Mouse (Mus musculus): ENCODE data around the gene Flcn. TPM values are rescaled to one million over a fixed set of nuclear protein-coding genes. Genes with fewer than 3 reads are reported as not detected.

Flcn gene
- polyA plus RNA-seq (2015; fragmentation: Nextera tagmentation; extraction: Ambion mirVana), result 15.3 and 19.3 TPM in 2 replicates

DNA sequence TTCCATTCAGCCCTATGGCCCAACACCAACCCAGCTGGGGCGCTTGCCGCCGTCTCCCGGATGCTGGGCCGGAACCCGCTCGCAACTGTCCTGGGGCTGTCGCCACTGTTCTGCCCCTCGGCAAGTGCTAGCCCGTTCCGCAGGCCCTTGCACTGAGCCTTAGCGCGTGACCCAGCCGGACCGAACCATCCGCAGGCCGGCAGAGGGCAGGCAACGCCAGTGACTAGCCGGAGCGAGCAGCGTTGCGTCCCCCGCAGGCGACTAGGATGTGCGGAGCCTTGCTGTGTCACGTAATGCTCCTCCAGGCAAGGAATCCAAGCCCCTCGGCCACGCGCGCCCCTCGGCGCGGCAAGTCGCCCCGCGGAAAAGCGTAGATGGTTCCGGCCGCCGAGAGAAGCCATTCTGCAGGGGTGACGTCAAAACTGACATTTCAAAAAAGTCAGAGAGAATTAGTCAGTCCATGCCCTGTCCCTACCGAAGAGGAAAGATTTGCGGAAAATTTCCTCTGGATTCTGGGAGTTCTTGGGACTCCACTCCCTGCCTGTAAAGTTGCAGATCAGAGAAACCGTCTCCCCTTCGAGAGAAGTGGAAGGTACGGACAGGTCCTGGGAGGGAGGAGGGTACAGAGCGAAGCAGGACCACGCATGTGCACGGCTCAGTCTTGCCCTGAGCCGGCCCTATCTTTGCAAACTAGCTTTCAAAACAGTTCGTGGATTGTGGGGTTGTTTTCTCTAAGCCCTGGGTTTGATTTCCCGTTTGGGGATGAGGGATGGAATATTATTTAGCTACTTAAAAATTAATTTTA, at the start of gene Flcn:
TSS of gene Flcn (minus strand) at position 347 of the 805 bp plus-strand sequence.
- H3K4me1 ChIP-seq (ENCODE audit: control insufficient read depth, low read depth, low read length), result peaks cover 10% of the 10 kb centered on the region
- peak; percentile 92 for ATAC-seq (ENCODE audit: low read depth)
- peak within 1 kb of the TSS; percentile 72 for H3K4me3 ChIP-seq (ENCODE audit: low read depth, low read length)
- peak within 1 kb of the TSS; percentile 88 for H3K9ac ChIP-seq (ENCODE audit: low read depth, low read length)
- WGBS (ENCODE audit: insufficient replicate concordance), result under 1% methylated on average over 52 of the region's 52 CpGs
- H3K27ac ChIP-seq (ENCODE audit: low read length), result peak within 1 kb of the TSS; percentile 88
- peak within 1 kb of the TSS; percentile 93 for H3K4me2 ChIP-seq (ENCODE audit: low read depth, low read length)
- H3K27me3 ChIP-seq (ENCODE audit: control insufficient read depth, insufficient read depth, low read depth, low read length), result no peaks in the 10 kb centered on the region
- no peaks in the 10 kb centered on the region for H3K9me3 ChIP-seq (replicated peaks; ENCODE audit: control insufficient read depth, low read length)
- peaks cover 3% of the 10 kb centered on the region; the same call in 1 of the 2 replicates for H3K36me3 ChIP-seq (ENCODE audit: control insufficient read depth, insufficient read depth)

DNA sequence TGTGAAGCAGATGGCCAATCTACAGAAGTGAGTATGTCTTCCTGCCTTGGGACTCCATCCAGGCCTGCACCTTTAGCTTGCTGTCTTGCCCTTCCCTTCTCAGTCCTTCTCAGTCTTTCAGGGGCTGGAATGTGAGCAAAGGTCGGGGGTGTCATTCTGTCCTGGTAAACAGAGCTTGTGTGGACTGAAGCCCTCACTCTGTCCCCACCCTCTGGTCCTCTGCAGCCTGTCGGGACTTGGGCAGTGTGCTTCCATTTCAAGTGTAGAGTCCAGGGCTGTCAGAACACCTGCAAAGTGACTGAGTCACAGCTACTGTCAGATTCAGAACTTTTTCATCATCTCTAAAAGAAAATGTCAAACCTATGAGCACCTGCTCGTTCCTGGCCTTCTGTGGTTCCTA, 43.0 kb upstream of the Flcn start:
- H3K27me3 ChIP-seq (ENCODE audit: control insufficient read depth, insufficient read depth, low read depth, low read length), result no peaks in the 10 kb centered on the region
- H3K4me1 ChIP-seq (ENCODE audit: control insufficient read depth, low read depth, low read length), result peaks cover 6% of the 10 kb centered on the region; the same call in 1 of the 2 replicates
- no peak overlapping the region for H3K4me3 ChIP-seq (ENCODE audit: low read depth, low read length)
- H3K36me3 ChIP-seq (ENCODE audit: control insufficient read depth, insufficient read depth), result no peaks in the 10 kb centered on the region
- H3K4me2 ChIP-seq (ENCODE audit: low read depth, low read length), result no peak overlapping the region
- no peaks in the 10 kb centered on the region for H3K9me3 ChIP-seq (replicated peaks; ENCODE audit: control insufficient read depth, low read length)
- peak; percentile 64 for ATAC-seq (ENCODE audit: low read depth)
- H3K27ac ChIP-seq (ENCODE audit: low read length), result no peak overlapping the region
- 0 out of 2 replicates have a peak overlapping the region, but pooled peaks have one; percentile 0 for H3K9ac ChIP-seq (ENCODE audit: low read depth, low read length)
- 56% methylated on average over 3 of the region's 3 CpGs for WGBS (ENCODE audit: insufficient replicate concordance)

DNA sequence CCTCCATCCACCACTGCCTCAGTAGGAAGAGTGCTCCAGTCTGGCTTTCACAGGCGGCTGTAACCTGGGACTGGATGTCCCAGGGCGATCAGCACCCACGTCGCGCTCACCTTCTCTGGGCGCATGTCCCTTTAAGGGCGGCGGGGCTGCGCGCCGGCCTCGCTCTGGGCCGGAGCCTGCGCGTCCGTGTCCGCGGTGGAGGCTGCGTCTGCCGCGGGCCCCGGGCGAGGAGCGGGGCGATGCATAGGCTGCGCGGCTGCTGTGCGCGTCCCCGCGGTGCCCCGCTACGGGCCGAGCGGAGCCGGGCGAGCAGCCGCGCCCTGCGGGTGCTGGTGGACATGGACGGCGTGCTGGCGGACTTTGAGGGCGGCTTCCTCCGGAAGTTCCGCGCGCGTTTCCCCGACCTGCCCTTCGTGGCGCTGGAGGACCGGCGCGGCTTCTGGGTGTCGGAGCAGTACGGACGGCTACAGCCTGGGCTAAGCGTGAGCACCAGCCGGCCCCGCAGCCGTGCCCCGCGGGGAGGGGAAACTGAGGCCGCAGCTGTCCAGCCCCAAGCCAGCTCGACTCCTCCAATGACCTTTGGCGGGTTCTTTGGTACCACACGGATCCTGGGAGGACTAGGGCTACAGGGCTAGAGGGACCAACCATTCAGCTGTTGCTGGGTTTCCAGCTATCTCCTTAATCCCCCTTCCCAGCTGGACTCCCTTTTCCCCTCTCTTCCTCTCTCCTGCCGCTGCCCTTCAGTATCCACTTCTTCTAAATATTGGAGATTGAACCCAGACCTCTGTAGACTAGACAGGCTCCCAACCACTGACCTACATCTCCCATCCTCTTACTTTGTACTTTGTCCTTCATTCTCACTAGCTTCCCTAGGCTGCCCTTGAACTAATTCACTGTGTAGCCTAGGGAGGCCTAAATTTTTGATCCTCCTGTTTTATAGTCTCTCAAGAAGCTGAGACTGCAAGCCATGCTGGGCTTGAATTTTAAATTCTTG, 38.4 kb upstream of the Flcn start:
- ATAC-seq (ENCODE audit: low read depth), result peak; percentile 76
- H3K9me3 ChIP-seq (replicated peaks; ENCODE audit: control insufficient read depth, low read length), result no peaks in the 10 kb centered on the region
- under 1% methylated on average over 69 of the region's 69 CpGs for WGBS (ENCODE audit: insufficient replicate concordance)

DNA sequence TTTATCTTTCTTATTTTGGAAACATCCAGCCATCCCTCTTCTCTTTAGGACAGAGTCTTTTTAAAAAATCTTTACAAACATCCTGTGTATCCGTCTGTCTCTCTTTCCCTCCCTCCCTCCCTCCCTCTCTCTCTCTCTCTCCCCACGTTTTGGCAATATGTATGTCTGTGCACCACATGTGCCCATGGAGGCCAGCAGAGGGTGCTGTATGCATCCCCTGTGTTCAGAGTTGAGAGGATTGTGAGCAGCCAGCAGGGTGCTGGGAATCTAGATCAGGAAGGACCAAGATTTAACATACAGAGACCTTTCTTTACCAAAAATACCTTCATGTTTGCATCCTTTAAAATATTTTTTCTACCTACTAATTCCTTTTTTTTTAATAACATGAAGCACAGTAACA, 37.3 kb upstream of the Flcn start:
- Histone ChIP-seq H3K9me3 (replicated peaks; ENCODE audit: control insufficient read depth, low read length) (no peaks in the 10 kb centered on the region), H3K36me3 (ENCODE audit: control insufficient read depth, insufficient read depth) (no peaks in the 10 kb centered on the region), H3K4me3 (ENCODE audit: low read depth, low read length) (no peak overlapping the region), H3K9ac (ENCODE audit: low read depth, low read length) (no peak overlapping the region), H3K4me2 (ENCODE audit: low read depth, low read length) (no peak overlapping the region; the same call in 1 of the 2 replicates), H3K27ac (ENCODE audit: low read length) (no peak overlapping the region), H3K4me1 (ENCODE audit: control insufficient read depth, low read depth, low read length) (peaks cover 6% of the 10 kb centered on the region; the same call in 1 of the 2 replicates), H3K27me3 (ENCODE audit: control insufficient read depth, insufficient read depth, low read depth, low read length) (no peaks in the 10 kb centered on the region)
- 10% methylated on average over 2 of the region's 2 CpGs for WGBS (ENCODE audit: insufficient replicate concordance)
- ATAC-seq (ENCODE audit: low read depth), result no peak

More for the DNA sequence above, 38.4 kb upstream of the Flcn start:
- no peaks in the 10 kb centered on the region for H3K27me3 ChIP-seq (ENCODE audit: control insufficient read depth, insufficient read depth, low read depth, low read length)
- peaks cover 6% of the 10 kb centered on the region; the same call in 1 of the 2 replicates for H3K4me1 ChIP-seq (ENCODE audit: control insufficient read depth, low read depth, low read length)
- peak overlapping the region; percentile 76 for H3K27ac ChIP-seq (ENCODE audit: low read length)
- H3K9ac ChIP-seq (ENCODE audit: low read depth, low read length), result peak overlapping the region; percentile 75
- no peaks in the 10 kb centered on the region for H3K36me3 ChIP-seq (ENCODE audit: control insufficient read depth, insufficient read depth)
- H3K4me2 ChIP-seq (ENCODE audit: low read depth, low read length), result peak overlapping the region; percentile 80
- H3K4me3 ChIP-seq (ENCODE audit: low read depth, low read length), result peak overlapping the region; percentile 75

DNA sequence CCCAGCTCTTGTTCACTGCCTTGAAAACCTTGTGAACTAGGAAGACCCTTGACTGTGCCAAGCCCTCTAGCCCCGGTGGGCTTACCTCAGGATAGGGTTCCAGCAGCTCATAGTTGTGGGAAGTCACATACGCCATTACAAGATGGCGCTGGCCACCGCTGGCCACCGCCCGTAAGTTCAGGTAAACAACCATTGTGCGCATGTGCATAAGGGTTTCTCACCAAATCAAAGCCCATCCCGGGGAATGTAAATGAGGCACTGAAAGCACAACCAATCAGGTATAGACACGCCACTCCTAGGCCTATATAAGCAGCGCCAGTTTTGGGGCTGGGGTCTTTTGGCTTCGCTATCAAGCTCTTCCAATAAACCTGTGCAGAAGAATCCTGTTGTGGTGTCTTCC, 36.5 kb upstream of the Flcn start:
- H3K4me3 ChIP-seq (ENCODE audit: low read depth, low read length), result no peak overlapping the region
- 85% methylated on average over 11 of the region's 11 CpGs for WGBS (ENCODE audit: insufficient replicate concordance)
- no peaks in the 10 kb centered on the region for H3K36me3 ChIP-seq (ENCODE audit: control insufficient read depth, insufficient read depth)
- H3K4me2 ChIP-seq (ENCODE audit: low read depth, low read length), result no peak overlapping the region
- no peak for ATAC-seq (ENCODE audit: low read depth)
- no peaks in the 10 kb centered on the region for H3K27me3 ChIP-seq (ENCODE audit: control insufficient read depth, insufficient read depth, low read depth, low read length)
- H3K9me3 ChIP-seq (replicated peaks; ENCODE audit: control insufficient read depth, low read length), result no peaks in the 10 kb centered on the region
- H3K4me1 ChIP-seq (ENCODE audit: control insufficient read depth, low read depth, low read length), result peaks cover 6% of the 10 kb centered on the region; the same call in 1 of the 2 replicates
- no peak overlapping the region for H3K27ac ChIP-seq (ENCODE audit: low read length)
- H3K9ac ChIP-seq (ENCODE audit: low read depth, low read length), result no peak overlapping the region

DNA sequence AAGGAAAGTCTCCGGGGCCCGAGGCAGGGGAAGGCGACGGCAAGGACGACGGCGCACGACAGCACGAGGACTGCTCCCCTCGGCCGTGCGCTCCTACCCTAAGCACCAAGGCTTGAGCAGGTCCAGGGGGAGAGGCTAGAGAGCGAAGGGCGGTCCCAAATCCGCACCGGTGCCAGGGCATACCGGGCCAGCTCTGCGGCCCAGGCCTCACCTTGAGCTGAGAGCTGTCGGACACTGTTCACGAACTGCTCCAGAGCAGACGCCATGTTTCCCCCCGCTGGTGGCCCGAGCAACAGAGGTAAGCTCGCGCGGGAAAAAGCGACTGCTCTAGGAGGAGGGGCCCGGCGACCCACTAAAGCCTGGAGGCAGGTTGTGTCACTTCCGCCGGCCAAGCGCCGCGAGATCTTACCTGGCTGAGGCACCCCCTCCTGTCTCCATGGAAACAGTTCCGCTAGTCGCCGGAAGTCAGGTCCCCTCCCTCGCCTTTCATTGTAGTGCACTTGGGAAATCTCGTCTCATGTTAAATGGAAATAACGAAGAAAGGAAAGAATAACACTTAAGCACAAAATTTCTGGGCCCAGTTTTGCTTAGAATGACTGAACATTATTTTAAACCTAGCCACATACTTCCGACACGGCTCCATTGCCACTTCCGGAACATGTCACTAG, 29.8 kb upstream of the Flcn start, which contains the start of gene Cops3:
TSS of gene Cops3 (minus strand) at position 380 of the 668 bp plus-strand sequence.
- H3K27ac ChIP-seq (ENCODE audit: low read length), result peak within 1 kb of the TSS; percentile 95
- under 1% methylated on average over 33 of the region's 43 CpGs for whole genome bisulfite sequencing (ENCODE audit: insufficient replicate concordance)
- peaks cover 9% of the 10 kb centered on the region for H3K36me3 ChIP-seq (ENCODE audit: control insufficient read depth, insufficient read depth)
- H3K4me2 ChIP-seq (ENCODE audit: low read depth, low read length), result peak within 1 kb of the TSS; percentile 80
- H3K4me1 ChIP-seq (ENCODE audit: control insufficient read depth, low read depth, low read length), result peaks cover 17% of the 10 kb centered on the region
- H3K4me3 ChIP-seq (ENCODE audit: low read depth, low read length), result peak within 1 kb of the TSS; percentile 98
- ATAC-seq (ENCODE audit: low read depth), result peak; percentile 91
- no peaks in the 10 kb centered on the region for H3K27me3 ChIP-seq (ENCODE audit: control insufficient read depth, insufficient read depth, low read depth, low read length)
- peak within 1 kb of the TSS; percentile 93 for H3K9ac ChIP-seq (ENCODE audit: low read depth, low read length)
- no peaks in the 10 kb centered on the region for H3K9me3 ChIP-seq (replicated peaks; ENCODE audit: control insufficient read depth, low read length)

DNA sequence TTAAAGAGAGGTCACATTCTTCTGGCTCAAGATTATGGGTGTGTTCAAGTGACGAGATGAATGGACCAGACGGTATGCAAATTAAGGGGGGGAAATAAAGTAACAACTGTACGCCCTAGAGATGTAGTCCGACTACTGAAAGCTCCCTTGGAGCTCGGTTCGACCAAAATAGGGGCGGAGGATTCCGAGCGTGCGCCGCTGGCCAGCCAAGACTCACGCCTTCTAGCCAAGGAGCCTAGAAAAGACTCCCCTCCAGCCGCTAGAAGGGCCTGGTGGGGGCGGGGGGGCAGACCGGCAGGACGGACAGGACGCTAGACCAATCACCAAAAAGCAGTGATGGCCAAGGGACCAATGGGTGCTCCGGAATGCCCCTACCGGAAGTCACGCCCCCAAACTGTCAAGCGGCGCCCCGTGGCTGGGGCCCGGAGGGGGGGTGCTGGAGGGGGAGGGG, 29.2 kb upstream of the Flcn start, which contains the start of gene Nt5m:
TSS of gene Nt5m (plus strand) at position 440 of the 451 bp plus-strand sequence.
- Histone ChIP-seq H3K4me2 (ENCODE audit: low read depth, low read length) (peak within 1 kb of the TSS; percentile 80), H3K4me1 (ENCODE audit: control insufficient read depth, low read depth, low read length) (peaks cover 17% of the 10 kb centered on the region), H3K9ac (ENCODE audit: low read depth, low read length) (peak within 1 kb of the TSS; percentile 93), H3K4me3 (ENCODE audit: low read depth, low read length) (peak within 1 kb of the TSS; percentile 98), H3K27ac (ENCODE audit: low read length) (peak within 1 kb of the TSS; percentile 95), H3K36me3 (ENCODE audit: control insufficient read depth, insufficient read depth) (peaks cover 9% of the 10 kb centered on the region), H3K27me3 (ENCODE audit: control insufficient read depth, insufficient read depth, low read depth, low read length) (no peaks in the 10 kb centered on the region), H3K9me3 (replicated peaks; ENCODE audit: control insufficient read depth, low read length) (no peaks in the 10 kb centered on the region)
- peak; percentile 96 for ATAC-seq (ENCODE audit: low read depth)
- 0% methylated on average over 24 of the region's 24 CpGs for whole genome bisulfite sequencing (ENCODE audit: insufficient replicate concordance)

DNA sequence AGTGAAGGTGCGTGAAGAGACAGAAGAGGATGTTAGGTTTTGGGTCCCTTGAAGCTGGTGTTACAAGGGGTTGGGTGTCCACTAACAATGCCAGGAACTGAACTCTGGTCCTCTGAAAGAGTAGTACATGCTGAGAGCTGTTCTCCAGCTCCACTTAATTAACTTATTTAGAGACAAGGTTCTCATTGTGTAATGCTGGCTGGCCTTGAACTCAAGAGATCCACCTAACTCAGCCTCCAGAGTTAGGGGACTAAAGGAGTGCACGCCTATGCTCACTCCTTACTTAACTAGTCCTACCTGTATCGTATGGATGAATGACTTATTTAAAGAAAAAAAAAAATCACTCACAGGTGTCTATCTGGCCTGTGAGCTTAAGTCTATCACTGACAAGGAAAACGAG, 28.6 kb upstream of the Flcn start:
- Histone ChIP-seq H3K4me3 (ENCODE audit: low read depth, low read length) (peak overlapping the region; percentile 98), H3K4me1 (ENCODE audit: control insufficient read depth, low read depth, low read length) (peaks cover 17% of the 10 kb centered on the region), H3K27ac (ENCODE audit: low read length) (no peak overlapping the region; the same call in 1 of the 2 replicates), H3K9me3 (replicated peaks; ENCODE audit: control insufficient read depth, low read length) (no peaks in the 10 kb centered on the region), H3K4me2 (ENCODE audit: low read depth, low read length) (peak overlapping the region; percentile 80), H3K9ac (ENCODE audit: low read depth, low read length) (peak overlapping the region; percentile 93), H3K27me3 (ENCODE audit: control insufficient read depth, insufficient read depth, low read depth, low read length) (no peaks in the 10 kb centered on the region), H3K36me3 (ENCODE audit: control insufficient read depth, insufficient read depth) (peaks cover 9% of the 10 kb centered on the region)
- no peak for ATAC-seq (ENCODE audit: low read depth)
- 44% methylated on average over 4 of the region's 4 CpGs for WGBS (ENCODE audit: insufficient replicate concordance)
